Mouse (Mus musculus) lung, postnatal 0 days (tissue): ENCODE measurements at regions not wholly inside any gene's neighbourhood (a gene's known extent, or its start where the extent isn't known, plus 50 kb on each side); places are given as distances from the start of the nearest gene placed in this dataset.

Source experiments
- CTCF ChIP-seq: IDR thresholded peaks from 2 replicates; pipeline ENCODE4 v1.5.1; 2016; ENCODE audit warnings: antibody characterized with exemption, mild to moderate bottlenecking
- EP300 ChIP-seq: IDR thresholded peaks from 2 replicates; pipeline ENCODE4 v1.6.1; 2016; ENCODE audit warnings: antibody characterized with exemption, mild to moderate bottlenecking, control low read depth

GRCm38 (mm10) chr3:9352251-9352650, 257.6 kb downstream of the Zfp704 start:
- TF ChIP-seq CTCF: no peak
- no peak for TF ChIP-seq EP300
